Mouse (Mus musculus): ENCODE measurements around the gene Gm12800.
"Not testable (repeated sequence)": the region's sequence is repeated elsewhere in the genome, so short reads cannot be mapped to it uniquely, and the experiment has no call there.

- TF ChIP-seq POLR2A (IDR thresholded peaks at IDR 0.05; ENCODE audit: low read depth, low read length); CTCF (conservative IDR thresholded peaks at IDR 0.05; ENCODE audit: insufficient read depth, insufficient read length, low read depth, low read length): not testable (repeated sequence)
Observed at GRCm38 (mm10) chr4:101875687-101876086, 33.2 kb upstream of the Gm12800 start.
